Mouse (Mus musculus): ENCODE results near the gene 2700081O15Rik. TPM values are rescaled to one million over a fixed set of nuclear protein-coding genes. Genes with fewer than 3 reads are reported as not detected.
A peak's percentile ranks its signal among the peaks of the same experiment; 100 is the strongest.
"Not testable (repeated sequence)": the region's sequence is repeated elsewhere in the genome, so short reads cannot be mapped to it uniquely, and the experiment has no call there.

The 2700081O15Rik gene
- 16.7 and 18.2 TPM in 2 replicates for polyA plus RNA-seq (2015; fragmentation: Nextera tagmentation; extraction: Ambion mirVana)

- H3K4me1 ChIP-seq: peaks cover 47% of the 10 kb centered on the region
- ATAC-seq: peak; percentile 60
- WGBS: under 1% methylated on average over 62 of the region's 107 CpGs
- peak within 1 kb of the TSS; percentile 99 for H3K9ac ChIP-seq
- H3K4me3 ChIP-seq: peak within 1 kb of the TSS; percentile 85
- H3K27me3 ChIP-seq: no peaks in the 10 kb centered on the region
- H3K9me3 ChIP-seq (replicated peaks): no peaks in the 10 kb centered on the region
- H3K36me3 ChIP-seq (ENCODE audit: poor library complexity, severe bottlenecking): peaks cover 24% of the 10 kb centered on the region
- peak within 1 kb of the TSS; percentile 88 for H3K4me2 ChIP-seq
- peak within 1 kb of the TSS; percentile 98 for H3K27ac ChIP-seq
These were observed at the start of gene 2700081O15Rik for GRCm38 (mm10) chr19:7416834-7417735. Gene 2700081O15Rik (plus strand): TSS chr19:7417625.

- 87% methylated on average over 4 of the region's 4 CpGs for WGBS
These were observed 48.0 kb upstream of the 2700081O15Rik start for GRCm38 (mm10) chr19:7369469-7369868.

GRCm38 (mm10) chr19:7374491-7374890 lies 42.9 kb upstream of the 2700081O15Rik start:
- Histone ChIP-seq H3K4me1 (peaks cover 12% of the 10 kb centered on the region), H3K9ac (no peak overlapping the region), H3K4me2 (no peak overlapping the region), H3K9me3 (replicated peaks) (no peaks in the 10 kb centered on the region), H3K4me3 (no peak overlapping the region), H3K36me3 (ENCODE audit: poor library complexity, severe bottlenecking) (peaks cover 74% of the 10 kb centered on the region), H3K27me3 (no peaks in the 10 kb centered on the region), H3K27ac (no peak overlapping the region)
- WGBS: 97% methylated on average over 8 of the region's 8 CpGs
- no peak for ATAC-seq

More at GRCm38 (mm10) chr19:7369469-7369868, 48.0 kb upstream of the 2700081O15Rik start:
- H3K36me3 ChIP-seq (ENCODE audit: poor library complexity, severe bottlenecking): peaks cover 85% of the 10 kb centered on the region
- not testable (repeated sequence) for ATAC-seq; H3K4me3 ChIP-seq; H3K9me3 ChIP-seq (replicated peaks); H3K4me2 ChIP-seq; H3K9ac ChIP-seq; H3K27me3 ChIP-seq; H3K27ac ChIP-seq; H3K4me1 ChIP-seq

GRCm38 (mm10) chr19:7377639-7378038 lies 39.8 kb upstream of the 2700081O15Rik start:
- Histone ChIP-seq H3K9me3 (replicated peaks) (no peaks in the 10 kb centered on the region), H3K4me3 (no peak overlapping the region), H3K27me3 (no peaks in the 10 kb centered on the region), H3K9ac (no peak overlapping the region), H3K36me3 (ENCODE audit: poor library complexity, severe bottlenecking) (peaks cover 44% of the 10 kb centered on the region), H3K4me2 (no peak overlapping the region), H3K27ac (no peak overlapping the region), H3K4me1 (peaks cover 37% of the 10 kb centered on the region)
- no peak for ATAC-seq
- WGBS: 86% methylated on average over 2 of the region's 2 CpGs

- Histone ChIP-seq H3K27ac (peak overlapping the region; percentile 96), H3K9me3 (replicated peaks) (0 out of 2 replicates have a peak, but pooled peaks cover 7% of the 10 kb centered on the region), H3K9ac (peak overlapping the region; percentile 97), H3K36me3 (ENCODE audit: poor library complexity, severe bottlenecking) (peaks cover 12% of the 10 kb centered on the region), H3K4me1 (peaks cover 50% of the 10 kb centered on the region), H3K4me2 (peak overlapping the region; percentile 75), H3K4me3 (peak overlapping the region; percentile 92), H3K27me3 (no peaks in the 10 kb centered on the region)
- ATAC-seq: no peak
- 1% methylated on average over 8 of the region's 8 CpGs for WGBS
These were observed 35.5 kb upstream of the 2700081O15Rik start for GRCm38 (mm10) chr19:7381906-7382247.

- H3K9me3 ChIP-seq (replicated peaks): 0 out of 2 replicates have a peak, but pooled peaks cover 7% of the 10 kb centered on the region
- ATAC-seq: peak; percentile 61
- H3K4me1 ChIP-seq: peaks cover 49% of the 10 kb centered on the region
These were observed 35.0 kb upstream of the 2700081O15Rik start for GRCm38 (mm10) chr19:7382248-7382902.

GRCm38 (mm10) chr19:7382903-7383865 lies 34.2 kb upstream of the 2700081O15Rik start, which contains the start of gene Spindoc:
Gene Spindoc (minus strand): TSS chr19:7382994.
- Histone ChIP-seq H3K27ac (peak within 1 kb of the TSS; percentile 96), H3K27me3 (no peaks in the 10 kb centered on the region), H3K9ac (peak within 1 kb of the TSS; percentile 97), H3K4me3 (peak within 1 kb of the TSS; percentile 92), H3K4me1 (peaks cover 46% of the 10 kb centered on the region), H3K4me2 (peak within 1 kb of the TSS; percentile 75), H3K36me3 (ENCODE audit: poor library complexity, severe bottlenecking) (peaks cover 12% of the 10 kb centered on the region), H3K9me3 (replicated peaks) (0 out of 2 replicates have a peak, but pooled peaks cover 7% of the 10 kb centered on the region)
- ATAC-seq: peak; percentile 99
- under 1% methylated on average over 52 of the region's 52 CpGs for WGBS

More at GRCm38 (mm10) chr19:7382248-7382902, 35.0 kb upstream of the 2700081O15Rik start:
- under 1% methylated on average over 46 of the region's 60 CpGs for WGBS
- no peaks in the 10 kb centered on the region for H3K27me3 ChIP-seq
- H3K36me3 ChIP-seq (ENCODE audit: poor library complexity, severe bottlenecking): peaks cover 12% of the 10 kb centered on the region
- peak overlapping the region; percentile 75 for H3K4me2 ChIP-seq
- peak overlapping the region; percentile 92 for H3K4me3 ChIP-seq
- peak overlapping the region; percentile 97 for H3K9ac ChIP-seq
- peak overlapping the region; percentile 96 for H3K27ac ChIP-seq

GRCm38 (mm10) chr19:7386042-7386441 lies 31.4 kb upstream of the 2700081O15Rik start:
- peaks cover 6% of the 10 kb centered on the region; the same call in 1 of the 2 replicates for H3K36me3 ChIP-seq (ENCODE audit: poor library complexity, severe bottlenecking)
- 23% methylated on average over 2 of the region's 2 CpGs for WGBS

GRCm38 (mm10) chr19:7388488-7388887 lies 28.9 kb upstream of the 2700081O15Rik start:
- peaks cover 8% of the 10 kb centered on the region; the same call in 1 of the 2 replicates for H3K36me3 ChIP-seq (ENCODE audit: poor library complexity, severe bottlenecking)
- no peak overlapping the region for H3K4me3 ChIP-seq
- H3K9ac ChIP-seq: no peak overlapping the region
- H3K27me3 ChIP-seq: no peaks in the 10 kb centered on the region
- WGBS: 87% methylated on average over 6 of the region's 6 CpGs
- H3K9me3 ChIP-seq (replicated peaks): 0 out of 2 replicates have a peak, but pooled peaks cover 14% of the 10 kb centered on the region
- H3K27ac ChIP-seq: no peak overlapping the region
- H3K4me2 ChIP-seq: no peak overlapping the region
- no peak for ATAC-seq
- H3K4me1 ChIP-seq: peaks cover 11% of the 10 kb centered on the region

More at GRCm38 (mm10) chr19:7386042-7386441, 31.4 kb upstream of the 2700081O15Rik start:
- no peak overlapping the region for H3K4me3 ChIP-seq
- ATAC-seq: no peak
- no peaks in the 10 kb centered on the region for H3K27me3 ChIP-seq
- 0 out of 2 replicates have a peak, but pooled peaks cover 14% of the 10 kb centered on the region for H3K9me3 ChIP-seq (replicated peaks)
- H3K4me2 ChIP-seq: no peak overlapping the region
- no peak overlapping the region for H3K27ac ChIP-seq
- H3K4me1 ChIP-seq: peaks cover 22% of the 10 kb centered on the region
- H3K9ac ChIP-seq: no peak overlapping the region

GRCm38 (mm10) chr19:7396867-7397826 lies 20.3 kb upstream of the 2700081O15Rik start:
- not testable (repeated sequence) for H3K4me2 ChIP-seq; H3K36me3 ChIP-seq (ENCODE audit: poor library complexity, severe bottlenecking); ATAC-seq; H3K9me3 ChIP-seq (replicated peaks); H3K9ac ChIP-seq; H3K27ac ChIP-seq; H3K4me1 ChIP-seq; H3K27me3 ChIP-seq; H3K4me3 ChIP-seq
- 79% methylated on average over 10 of the region's 10 CpGs for WGBS
